Mouse (Mus musculus): ENCODE data around the gene Scgb1a1.

- TF ChIP-seq POLR2A (IDR thresholded peaks at IDR 0.05; ENCODE audit: low read depth, low read length) (0 out of 2 replicates have a peak, but pooled peaks have one; percentile 5), CTCF (IDR thresholded peaks at IDR 0.05; ENCODE audit: borderline replicate concordance, insufficient read depth, low read length) (no peak)
Measured at GRCm38 (mm10) chr19:9060103-9060502, 27.7 kb downstream of the Scgb1a1 start.

Data from embryonic fibroblast, embryonic 13.5 days (primary cell).